Mouse (Mus musculus): Measurements from ENCODE around the gene Gm20388.

The Gm20388 gene

DNA sequence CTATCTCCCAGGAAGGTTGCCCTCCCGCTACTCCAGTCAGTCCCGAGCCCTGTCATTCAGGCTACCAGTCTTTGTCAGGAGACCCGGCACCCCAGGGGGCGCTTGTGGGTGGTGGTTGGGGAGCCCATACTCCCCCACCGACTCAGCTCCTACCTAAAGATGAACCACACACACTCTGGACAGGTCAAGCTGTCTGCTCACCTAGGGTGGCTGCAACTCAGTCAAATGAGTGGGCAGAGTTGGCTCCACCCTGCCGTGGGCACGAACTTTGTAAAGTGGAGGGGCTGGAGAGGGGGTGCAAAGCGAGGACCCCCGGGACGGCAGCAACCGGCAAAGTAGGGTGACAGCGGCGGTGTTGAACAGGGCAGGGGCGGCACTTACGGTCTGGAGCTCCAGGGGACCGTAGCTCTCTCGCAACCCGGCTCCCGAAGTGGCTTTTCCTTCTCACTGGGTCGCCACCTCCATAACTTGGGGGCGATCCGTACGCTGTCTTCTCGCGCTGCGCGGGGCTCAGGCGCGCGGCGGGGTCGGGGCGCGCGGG is 2766.9 kb downstream of the Gm20388 start:
- no peak for DNase-seq (ENCODE audit: low spot score)

DNA sequence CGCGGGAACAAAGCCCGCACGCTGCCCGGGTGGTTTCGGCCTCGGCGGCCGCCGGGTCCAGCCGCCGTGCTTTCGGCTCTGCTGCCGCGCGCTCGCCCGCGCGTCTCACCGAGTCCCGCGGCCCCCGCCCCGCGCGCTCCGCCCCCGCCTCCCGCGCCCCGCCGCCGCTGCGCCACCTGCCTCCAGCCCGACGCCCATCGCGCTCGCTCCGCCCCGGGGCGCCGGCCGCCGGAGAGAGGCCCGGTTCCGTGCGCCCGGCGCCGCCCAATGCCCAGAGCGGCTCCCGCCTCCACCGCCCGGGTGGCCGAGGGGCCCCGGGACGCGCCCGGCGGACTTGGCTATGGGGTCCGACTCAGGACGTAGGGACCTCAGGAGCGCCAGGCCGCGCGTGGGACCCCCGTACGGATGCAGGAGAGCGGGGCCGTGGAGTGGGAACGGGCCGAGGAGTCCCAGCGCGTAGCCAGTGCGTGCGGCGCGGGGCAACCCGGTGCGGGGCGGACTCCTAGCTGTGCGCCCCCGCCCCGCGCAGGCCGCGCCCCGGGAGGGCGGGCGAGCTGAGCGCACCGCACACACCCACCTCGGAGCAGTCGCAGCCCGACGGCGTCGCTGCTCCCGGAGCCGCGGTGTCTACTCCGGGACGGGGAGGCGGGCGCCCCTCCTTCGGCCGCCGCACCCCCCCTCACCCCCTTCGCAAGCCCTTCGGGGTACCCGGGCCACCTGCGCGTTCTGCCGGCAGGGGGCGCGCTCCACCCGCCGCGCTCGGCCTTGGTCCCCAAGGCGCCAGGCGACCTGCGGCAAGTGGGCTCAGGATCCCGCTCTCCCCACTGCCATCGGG is 2767.6 kb downstream of the Gm20388 start:
- DNase-seq (ENCODE audit: low spot score), result peak; percentile 77

- DNase-seq (ENCODE audit: low spot score), result no peak
These were observed 2768.2 kb downstream of the Gm20388 start for GRCm38 (mm10) chr8:122678896-122679210.

DNA sequence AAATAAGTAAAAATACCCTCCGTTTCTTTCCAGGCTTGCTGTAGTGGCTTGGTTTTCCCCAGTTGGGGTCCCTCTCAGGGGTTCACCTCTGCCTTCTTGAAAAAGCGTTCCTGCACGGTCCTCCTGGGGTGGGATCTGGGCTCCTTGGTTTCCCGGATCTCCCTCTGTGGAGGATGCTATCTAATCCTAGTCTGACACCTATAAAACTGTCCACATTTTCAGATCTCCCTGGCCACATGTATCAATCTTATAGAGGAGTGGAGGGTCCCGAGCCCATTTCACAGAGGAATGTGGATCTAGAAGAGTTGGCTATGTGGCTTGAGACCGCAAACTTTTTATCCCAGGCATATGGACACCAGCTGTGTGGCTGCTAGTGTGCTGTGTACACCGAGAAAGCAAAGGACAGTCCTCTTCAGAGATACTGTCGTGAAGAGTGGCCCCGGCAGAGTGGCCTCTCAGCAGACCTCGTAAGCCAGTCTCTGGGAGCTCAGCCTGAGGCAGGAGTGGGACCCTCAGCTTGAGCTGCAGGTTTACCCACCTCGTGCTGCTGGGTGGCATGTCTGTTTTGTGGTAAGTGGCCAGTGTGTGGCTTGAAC is 2768.8 kb downstream of the Gm20388 start:
- DNase-seq (ENCODE audit: low spot score), result no peak

DNA sequence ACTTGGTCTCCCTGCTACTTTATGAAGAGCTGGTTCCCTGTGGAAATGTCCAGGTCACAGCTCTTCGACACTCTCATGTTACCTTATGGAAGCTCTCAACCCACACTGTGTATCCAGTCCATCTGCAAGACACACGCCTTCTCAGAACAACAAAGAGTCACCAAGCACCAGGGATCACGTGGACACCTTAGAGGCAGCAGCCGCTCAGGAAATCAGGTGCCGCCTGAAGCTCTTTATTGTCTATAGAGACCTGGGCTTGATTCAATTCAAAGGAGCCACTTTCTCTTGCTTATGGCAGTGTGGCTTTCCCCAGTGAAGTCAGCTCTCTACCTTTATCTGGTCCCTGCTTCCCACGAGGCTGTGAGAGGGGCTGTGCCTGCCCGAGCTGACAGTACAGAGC is 2769.5 kb downstream of the Gm20388 start:
- no peak for DNase-seq (ENCODE audit: low spot score)

DNA sequence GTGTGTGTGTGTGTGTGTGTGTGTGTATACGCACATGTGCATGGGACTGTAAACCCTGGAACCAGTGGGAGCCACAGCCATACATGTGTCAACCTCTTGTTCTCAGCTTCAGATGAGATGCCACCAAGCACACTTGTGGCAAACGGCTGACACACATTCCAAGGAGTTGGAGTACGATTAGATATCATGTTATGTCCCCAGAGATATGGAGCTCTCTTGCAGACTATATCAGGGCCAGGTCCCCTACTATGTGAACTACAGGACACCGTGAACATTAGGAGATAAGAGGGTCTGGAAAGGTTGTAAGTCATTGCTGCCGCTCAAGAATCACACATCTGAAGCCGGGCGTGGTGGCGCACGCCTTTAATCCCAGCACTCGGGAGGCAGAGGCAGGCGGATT is 2772.2 kb downstream of the Gm20388 start:
- DNase-seq (ENCODE audit: low spot score), result no peak

GRCm38 (mm10) chr8:122685097-122685861 is 2774.6 kb downstream of the Gm20388 start:
- DNase-seq (ENCODE audit: low spot score), result no peak

GRCm38 (mm10) chr8:122686879-122687278 is 2776.2 kb downstream of the Gm20388 start:
- DNase-seq (ENCODE audit: low spot score), result no peak

DNA sequence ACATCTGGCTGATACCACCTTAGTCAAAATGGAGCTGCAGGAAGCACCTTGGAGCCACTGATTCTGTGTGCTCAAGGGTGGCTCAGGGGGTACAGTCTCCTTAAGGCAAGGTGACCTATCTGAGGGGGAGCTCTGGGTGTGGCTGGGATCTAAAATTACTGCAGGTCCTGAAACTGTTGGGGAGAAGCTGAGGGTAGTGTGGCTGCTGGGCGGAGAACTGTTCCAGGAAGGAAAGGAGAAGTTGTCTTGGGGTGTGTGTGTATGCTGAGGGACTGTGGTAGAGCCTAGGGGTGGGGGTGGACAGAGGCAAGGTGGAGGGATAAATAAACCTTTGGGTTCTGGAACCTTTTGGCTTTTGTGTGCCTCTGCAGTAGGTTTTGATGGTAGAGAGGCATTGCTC is 2778.7 kb downstream of the Gm20388 start:
- no peak for DNase-seq (ENCODE audit: low spot score)

DNA sequence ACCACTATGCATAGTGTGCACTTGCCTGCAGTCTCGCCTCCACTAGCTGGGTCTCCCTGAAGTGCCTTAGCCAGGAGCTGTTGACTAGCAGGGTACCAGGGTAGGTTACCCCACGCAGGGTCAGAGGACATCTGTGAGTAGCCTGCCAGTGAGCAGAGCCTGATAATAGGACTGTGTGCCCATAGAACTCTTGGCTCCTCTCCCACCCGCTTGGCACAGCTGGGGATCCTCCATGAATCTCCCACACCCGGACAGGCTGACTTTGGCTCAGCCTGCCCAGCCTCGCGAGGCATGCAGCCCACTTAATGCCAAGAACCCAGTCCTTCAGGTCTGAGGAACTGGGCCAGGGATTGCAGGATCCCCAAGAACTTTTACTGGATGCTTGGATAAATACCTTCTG is 2780.4 kb downstream of the Gm20388 start:
- DNase-seq (ENCODE audit: low spot score), result peak; percentile 34

DNA sequence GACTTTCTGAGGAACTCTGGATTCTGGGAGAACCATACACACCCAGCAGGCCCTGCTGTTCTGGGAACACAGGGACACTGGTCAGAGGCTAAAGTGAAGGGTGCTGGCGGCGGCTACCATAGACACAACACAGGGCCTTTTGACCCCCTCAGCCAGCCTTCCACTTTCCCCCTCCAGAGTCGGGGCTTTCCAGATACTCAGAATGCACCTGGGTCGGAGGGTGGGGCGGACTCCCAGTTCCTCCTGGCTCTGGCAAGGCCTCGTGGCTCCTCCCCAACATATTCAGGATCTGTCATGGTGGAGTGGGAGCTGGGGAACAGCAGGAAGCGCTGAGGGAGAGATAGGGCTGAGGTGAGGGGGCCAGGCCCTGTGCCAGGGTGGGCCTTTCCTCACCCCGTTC is 2781.5 kb downstream of the Gm20388 start:
- DNase-seq (ENCODE audit: low spot score), result no peak

DNA sequence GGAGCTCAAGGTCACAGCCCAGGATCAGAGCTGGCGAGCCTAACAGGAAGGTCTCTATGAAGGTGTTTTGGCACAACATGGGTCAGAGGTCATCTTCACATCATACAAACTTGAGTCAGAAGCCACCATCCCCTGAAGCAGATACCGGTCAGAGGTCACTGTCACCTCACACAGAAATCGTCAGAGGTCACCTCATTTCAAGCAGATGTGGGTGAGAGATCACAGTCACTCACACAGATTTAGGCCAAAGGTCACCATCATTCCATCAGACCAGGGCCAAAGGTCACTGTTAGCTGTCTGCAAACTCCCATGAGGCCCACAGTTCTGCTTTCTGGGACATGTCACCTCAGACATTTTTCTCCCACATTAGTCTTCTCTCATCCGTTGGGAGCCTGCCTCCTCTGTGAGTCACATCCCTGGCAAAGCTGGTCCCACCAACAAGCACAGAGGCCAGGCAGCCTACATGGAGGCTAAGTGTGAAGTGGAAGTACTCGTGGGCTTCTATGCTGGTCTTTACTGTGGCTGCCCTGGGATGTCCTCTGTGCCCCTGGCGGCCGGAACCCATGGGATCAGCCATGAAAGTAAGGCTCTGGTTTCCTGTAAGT is 2784.9 kb downstream of the Gm20388 start:
- no peak for DNase-seq (ENCODE audit: low spot score)

DNA sequence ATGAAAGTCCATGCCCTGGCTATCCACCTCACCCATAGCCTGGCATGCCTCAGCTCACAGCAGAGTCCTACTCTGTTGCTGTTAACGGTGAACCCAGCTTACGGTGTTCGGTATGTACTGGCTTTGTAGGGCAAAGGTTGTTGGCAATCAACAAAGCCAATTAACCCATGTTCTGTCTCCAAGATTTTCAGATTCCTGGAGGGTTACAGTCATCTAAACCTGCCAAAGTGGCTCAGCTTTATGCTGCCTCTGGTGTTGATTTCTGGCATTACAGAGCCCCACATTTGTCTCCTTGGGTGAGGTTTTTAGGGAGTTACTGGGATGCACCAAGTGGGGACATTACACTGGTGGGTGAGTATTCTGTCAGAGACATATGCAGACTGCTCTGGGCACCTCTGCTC is 2786.5 kb downstream of the Gm20388 start:
- no peak for DNase-seq (ENCODE audit: low spot score)

DNA sequence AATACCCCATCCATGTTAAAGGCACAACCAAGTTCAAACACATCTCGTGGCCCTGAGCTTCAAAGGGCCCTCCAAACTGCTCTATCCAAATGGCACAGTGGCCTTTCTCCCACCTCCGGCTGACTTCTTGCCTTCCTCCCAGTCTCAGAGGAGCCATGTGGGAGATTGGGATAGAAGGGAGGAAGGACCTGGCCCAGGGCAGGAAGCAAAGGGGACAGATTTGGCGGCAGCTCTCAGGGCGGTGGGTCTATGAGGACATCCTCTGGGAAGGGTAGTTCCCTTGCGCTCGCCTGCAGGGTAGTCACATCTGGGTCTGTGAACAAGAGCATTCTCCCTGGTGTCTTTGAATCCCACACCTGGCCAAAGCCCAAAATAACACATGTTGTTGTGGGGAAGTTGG is 2786.9 kb downstream of the Gm20388 start:
- no peak for DNase-seq (ENCODE audit: low spot score)

GRCm38 (mm10) chr8:122698254-122698768 is 2787.7 kb downstream of the Gm20388 start:
- no peak for DNase-seq (ENCODE audit: low spot score)

DNA sequence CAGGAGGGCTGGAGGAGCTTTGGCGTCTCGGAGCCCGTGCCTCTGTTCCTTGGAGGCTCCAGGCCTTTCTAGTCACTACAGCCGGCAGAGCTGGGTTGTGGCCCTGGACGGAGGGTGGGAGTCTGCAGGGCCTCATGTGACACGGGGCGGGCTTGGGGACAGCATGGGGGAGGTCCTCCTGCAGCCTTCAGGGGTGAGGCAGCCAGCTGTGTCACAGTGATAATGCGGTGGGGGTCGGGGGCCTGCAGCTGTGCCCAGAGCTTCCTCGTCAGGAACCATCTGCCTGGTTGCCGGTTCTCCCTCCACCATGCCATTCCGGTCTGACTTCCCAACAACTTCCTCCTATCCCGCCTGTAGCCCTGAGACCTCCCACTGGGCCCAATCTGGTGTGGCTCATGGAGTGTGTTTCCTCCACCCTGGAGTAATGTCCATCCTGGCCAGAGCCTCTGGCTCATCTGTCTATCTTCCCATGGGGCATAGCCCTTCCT is 2788.4 kb downstream of the Gm20388 start, which contains the start of gene Cbfa2t3:
Gene Cbfa2t3, minus strand, starts transcription at position 105 of the 488 bp plus-strand sequence.
- DNase-seq (ENCODE audit: low spot score), result no peak

GRCm38 (mm10) chr8:122700628-122701027 is 2790.0 kb downstream of the Gm20388 start:
- DNase-seq (ENCODE audit: low spot score), result no peak

DNA sequence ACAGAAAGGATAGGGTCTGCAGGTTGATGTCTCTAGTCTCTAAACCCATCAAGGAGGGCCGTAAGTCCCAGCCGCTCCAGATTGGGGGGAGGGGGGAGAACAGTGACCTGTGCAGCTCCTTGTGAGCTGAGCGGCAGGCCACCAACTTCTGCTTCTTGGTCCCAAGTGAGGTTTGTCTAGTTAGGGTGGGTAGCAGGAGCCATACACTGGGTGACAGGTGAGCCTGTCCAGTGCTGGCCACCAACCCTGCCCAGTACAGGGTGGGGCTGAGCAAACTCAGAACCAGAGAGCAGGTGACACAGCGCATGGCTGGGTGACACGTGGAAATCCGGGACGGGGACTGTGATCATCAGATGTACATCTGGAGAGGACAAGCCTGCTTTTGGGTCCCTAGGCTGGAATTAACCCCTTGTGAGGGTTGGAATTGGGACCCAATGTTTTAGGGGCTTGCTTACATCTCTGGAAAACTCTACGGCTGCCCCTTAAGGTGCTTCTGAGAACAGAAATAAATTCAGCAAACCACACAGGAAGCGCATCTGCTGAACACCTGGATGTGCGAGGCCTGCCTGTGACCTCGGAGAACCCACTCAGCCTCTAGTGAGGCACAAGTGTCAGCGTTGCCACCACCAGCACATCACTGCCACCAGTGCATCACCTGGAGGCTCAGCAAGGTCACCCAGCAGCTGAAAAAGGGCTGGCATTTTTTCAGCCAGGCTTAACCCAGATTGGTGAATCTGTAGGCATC is 2791.0 kb downstream of the Gm20388 start:
- DNase-seq (ENCODE audit: low spot score), result no peak

GRCm38 (mm10) chr8:122702301-122702941 is 2791.8 kb downstream of the Gm20388 start:
- DNase-seq (ENCODE audit: low spot score), result no peak

DNA sequence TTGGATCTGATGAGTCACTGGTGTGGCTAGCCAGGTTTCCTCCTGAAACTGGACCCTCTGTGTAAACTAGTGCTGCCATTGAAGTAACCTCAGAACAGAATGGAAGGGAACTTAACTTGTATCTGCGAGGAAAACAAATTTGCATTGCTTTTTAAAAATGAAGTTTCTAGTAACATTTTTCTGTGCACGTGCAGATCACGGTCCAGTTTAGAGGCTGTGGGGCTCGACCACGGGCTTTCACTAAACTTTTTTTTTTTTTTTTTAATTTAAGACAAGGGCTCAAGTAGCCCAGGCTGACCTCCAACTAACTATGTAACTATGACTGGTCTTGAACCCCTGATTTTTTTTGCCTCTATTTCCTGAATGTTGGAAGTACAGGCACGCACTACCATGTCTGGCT is 2792.3 kb downstream of the Gm20388 start:
- DNase-seq (ENCODE audit: low spot score), result no peak

DNA sequence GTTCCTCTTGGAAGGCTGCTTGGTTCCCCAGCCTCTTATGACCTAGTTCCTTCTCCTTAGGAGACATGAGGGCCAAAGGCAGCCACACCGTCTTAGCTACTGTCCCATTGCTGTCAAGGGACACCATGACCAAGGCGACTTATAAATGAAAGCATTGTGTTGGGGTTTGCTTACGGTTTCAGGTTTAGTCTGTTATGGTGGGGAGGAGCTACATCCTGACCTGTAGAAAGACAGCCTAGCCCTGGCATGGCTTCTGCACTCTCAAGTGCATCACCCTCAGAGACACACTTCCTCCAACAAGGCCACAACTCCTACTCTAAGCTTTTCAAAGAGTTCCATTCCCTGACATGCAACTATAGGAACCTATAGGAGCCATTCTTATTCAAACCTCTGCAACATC is 2794.0 kb downstream of the Gm20388 start:
- no peak for DNase-seq (ENCODE audit: low spot score)
